Mouse (Mus musculus): ENCODE data around the gene Pld3.
A peak's percentile ranks its signal among the peaks of the same experiment; 100 is the strongest.
"Not testable (repeated sequence)": the region's sequence is repeated elsewhere in the genome, so short reads cannot be mapped to it uniquely, and the experiment has no call there.

Gene Pld3

GRCm38 (mm10) chr7:27520599-27520998, 32.4 kb downstream of the Pld3 start:
- DNase-seq: no peak

- DNase-seq: no peak
Measured at GRCm38 (mm10) chr7:27520104-27520503, 32.9 kb downstream of the Pld3 start.

GRCm38 (mm10) chr7:27518314-27518713, 34.7 kb downstream of the Pld3 start:
- no peak for DNase-seq

GRCm38 (mm10) chr7:27514961-27515360, 38.1 kb downstream of the Pld3 start:
- DNase-seq: no peak

GRCm38 (mm10) chr7:27510809-27511208, 42.2 kb downstream of the Pld3 start:
- DNase-seq: no peak

- peak; percentile 77 to 83 for DNase-seq
Measured at GRCm38 (mm10) chr7:27508648-27509005, 44.4 kb downstream of the Pld3 start.

- peak; percentile 100 for DNase-seq
Measured at GRCm38 (mm10) chr7:27507711-27508647, 45.0 kb downstream of the Pld3 start.

DNA sequence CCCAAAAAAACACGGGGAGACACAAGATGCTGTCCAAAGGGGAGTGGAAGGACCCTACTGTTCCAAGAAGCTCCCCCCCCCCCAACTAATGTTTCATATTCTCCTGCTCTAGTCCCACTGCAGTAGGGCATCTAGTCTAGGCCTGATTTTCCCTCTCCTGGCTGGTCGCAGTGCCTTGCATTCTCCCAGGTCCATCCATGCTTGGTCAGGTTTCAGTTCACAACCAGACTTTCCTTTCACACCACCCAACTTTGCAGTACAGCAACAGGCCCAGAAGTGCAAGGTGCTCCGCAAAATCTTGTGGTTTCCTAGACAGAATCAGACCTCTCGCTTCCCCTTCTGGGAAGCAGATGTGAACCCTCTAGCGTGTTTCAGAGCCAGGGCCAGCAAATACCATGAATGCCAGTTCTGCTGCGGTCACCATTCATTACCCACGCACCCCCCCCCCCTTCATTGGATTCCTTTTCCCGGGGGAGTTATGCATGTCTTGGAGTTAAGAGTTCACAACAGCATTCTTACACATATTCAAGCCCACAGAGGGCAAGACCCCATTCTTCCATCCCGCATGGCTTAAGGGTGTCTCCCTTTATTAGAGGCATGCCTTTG, 46.1 kb downstream of the Pld3 start:
- DNase-seq: peak; percentile 42 to 43

GRCm38 (mm10) chr7:27501620-27502019, 51.4 kb downstream of the Pld3 start:
- DNase-seq: no peak

GRCm38 (mm10) chr7:27499036-27499435, 54.0 kb downstream of the Pld3 start, which contains the start of gene Prx:
TSS of gene Prx (plus strand) at chr7:27499324.
- no peak for DNase-seq

GRCm38 (mm10) chr7:27494659-27495367, 58.2 kb downstream of the Pld3 start:
- DNase-seq: not testable (repeated sequence)

- no peak for DNase-seq
Measured at GRCm38 (mm10) chr7:27493450-27493849, 59.6 kb downstream of the Pld3 start.

DNA sequence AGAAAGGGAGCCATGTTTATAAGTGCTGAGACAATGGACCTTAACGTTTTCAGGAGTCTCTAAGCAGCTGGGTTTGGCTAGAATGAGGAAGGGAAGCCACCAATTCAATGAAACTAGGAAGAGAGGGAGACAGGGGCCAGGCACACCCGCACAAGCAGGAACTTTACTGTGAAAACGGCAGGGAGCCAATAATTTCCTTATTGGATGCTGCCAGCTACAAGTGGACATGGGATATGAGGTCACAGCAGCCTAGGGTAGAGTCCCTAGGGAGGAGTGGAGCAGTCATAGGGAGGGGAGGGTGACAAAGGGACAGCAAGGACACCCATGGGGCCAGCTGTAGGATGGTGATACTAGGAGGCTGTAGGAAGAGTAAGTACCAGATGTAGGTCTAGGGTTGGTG, 60.0 kb downstream of the Pld3 start:
- no peak for DNase-seq

GRCm38 (mm10) chr7:27491856-27492255, 61.2 kb downstream of the Pld3 start:
- DNase-seq: no peak

DNA sequence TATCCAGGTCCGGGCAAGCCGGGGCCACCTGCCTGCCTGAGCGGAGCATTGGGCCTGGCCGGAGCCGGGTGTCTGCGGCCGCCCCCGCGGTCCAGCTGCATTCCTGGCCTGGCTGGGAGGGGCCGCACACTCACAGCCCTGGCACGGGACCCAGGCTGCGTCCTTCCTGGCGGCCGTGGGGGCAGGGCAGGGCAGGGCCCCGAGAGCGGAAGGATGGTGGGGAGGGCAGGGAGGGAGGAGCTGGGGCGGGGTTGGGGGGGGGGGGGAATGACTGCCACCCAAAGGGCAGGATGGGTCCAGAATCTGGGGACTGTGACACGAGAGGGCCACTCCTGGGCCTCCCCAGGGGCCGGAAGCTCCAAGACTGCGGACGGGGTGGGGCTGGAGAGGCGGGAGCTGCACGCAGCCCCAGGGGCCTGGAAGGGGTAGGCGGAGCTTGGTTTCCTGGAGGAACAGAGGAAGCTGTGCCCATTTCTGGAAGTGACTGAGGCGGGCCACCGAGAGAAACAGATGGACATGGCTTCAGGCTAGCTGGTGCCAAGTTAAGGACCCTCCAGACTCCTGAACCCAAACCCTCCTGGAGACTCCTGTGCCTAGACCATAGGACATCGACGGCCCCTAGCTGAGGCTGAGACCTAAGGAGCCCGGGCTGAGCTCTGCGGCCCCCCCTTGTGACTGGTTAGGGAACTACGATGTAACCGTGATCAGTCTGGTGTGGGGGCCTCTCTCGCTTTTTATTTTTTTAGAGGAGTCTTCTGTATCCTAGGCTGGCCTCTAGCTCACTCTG, 62.3 kb downstream of the Pld3 start:
- DNase-seq: peak; percentile 93 to 94

GRCm38 (mm10) chr7:27490227-27490542, 62.8 kb downstream of the Pld3 start:
- no peak for DNase-seq

DNA sequence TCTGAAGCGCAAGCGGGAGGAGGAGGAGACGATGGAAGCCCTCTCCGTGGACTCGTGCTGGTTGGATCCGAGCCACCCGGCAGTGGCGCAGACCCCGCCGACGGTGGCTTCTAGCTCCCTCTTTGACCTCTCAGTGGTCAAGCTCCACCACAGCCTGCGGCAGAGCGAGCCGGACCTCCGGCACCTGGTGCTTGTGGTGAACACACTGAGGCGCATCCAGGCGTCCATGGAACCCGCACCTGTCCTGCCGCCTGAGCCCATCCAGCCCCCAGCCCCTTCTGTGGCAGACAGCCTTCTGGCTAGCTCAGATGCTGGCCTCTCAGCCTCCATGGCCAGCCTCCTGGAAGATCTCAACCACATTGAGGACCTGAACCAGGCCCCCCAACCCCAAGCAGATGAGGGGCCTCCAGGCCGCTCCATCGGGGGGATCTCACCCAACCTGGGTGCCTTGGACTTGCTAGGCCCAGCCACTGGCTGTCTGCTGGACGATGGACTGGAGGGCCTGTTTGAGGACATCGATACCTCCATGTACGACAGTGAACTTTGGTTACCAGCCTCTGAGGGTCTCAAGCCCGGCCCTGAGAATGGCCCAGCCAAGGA, 63.6 kb downstream of the Pld3 start:
- no peak for DNase-seq

DNA sequence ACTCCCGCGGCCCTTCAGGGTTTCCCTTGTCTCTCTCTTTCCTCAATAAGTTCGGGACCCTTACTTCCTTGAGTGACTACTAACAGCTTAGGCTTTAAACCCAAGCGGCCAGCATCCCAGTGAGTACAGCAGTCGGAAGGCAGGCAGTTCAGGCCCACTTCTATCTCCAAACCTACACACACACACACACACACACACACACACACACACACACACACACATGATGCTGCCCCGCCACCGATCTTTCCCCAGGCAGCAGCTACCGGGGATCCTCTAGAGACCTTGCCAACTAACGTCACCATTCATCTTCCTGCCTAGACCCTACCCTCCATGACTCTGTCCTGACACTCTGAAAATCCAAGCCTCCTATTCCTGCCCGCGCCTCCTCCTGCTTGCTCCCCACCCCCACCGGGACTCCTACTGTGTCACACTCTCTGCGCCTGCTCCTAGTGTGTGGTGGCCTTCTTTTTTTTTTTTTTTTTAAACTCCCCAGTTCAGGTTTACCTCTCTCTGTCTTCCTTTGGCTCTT, 65.2 kb downstream of the Pld3 start:
- no peak for DNase-seq

DNA sequence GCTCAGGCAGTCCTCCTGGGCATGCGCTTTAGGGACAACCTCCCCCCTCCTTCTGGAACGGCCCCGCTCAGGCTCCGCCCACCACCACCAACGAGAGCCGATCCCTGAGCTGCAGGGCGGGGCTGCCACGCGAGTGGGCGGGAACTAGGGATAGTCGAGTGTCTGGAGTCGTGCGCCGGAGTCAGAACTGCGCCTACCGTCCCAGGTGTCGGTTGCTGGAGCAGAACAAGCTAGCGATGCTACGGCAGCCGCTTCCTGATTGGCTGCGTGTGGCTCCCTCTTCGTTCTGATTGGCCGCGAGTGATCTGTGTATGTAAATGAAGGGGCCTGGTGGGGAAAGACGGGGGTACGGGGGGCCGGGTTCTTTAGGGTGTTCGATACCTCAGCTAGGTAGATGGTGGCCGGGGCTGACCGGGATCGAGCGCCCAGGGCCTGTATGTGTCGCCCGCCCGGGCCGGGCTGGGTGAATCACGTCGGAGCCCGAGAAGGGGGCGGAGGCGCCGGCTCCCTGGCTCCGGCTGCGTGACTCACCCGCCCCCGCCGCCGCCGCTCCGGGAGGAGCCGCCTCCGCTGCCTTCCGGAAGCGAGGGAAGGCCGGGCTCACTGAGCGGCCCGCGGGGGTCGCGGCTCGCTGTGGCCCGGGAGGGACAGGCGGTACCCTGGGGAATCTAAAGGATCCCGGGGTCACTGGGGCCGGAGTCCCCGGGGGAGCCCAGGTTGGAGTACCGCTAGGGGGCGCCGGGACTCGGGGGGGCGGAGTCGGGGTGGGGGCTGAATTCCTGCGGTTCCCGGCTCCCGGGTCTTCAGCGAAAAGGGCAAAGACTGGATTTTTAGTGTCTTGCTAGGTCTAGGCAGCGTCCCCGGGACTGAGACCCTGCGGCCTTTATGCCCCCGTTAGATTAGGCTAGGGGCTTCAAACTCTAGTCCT, 66.0 kb downstream of the Pld3 start, which contains the start of gene Sertad1:
Gene Sertad1, plus strand, starts transcription at position 141 of the 928 bp plus-strand sequence.
- peak; percentile 100 for DNase-seq

DNA sequence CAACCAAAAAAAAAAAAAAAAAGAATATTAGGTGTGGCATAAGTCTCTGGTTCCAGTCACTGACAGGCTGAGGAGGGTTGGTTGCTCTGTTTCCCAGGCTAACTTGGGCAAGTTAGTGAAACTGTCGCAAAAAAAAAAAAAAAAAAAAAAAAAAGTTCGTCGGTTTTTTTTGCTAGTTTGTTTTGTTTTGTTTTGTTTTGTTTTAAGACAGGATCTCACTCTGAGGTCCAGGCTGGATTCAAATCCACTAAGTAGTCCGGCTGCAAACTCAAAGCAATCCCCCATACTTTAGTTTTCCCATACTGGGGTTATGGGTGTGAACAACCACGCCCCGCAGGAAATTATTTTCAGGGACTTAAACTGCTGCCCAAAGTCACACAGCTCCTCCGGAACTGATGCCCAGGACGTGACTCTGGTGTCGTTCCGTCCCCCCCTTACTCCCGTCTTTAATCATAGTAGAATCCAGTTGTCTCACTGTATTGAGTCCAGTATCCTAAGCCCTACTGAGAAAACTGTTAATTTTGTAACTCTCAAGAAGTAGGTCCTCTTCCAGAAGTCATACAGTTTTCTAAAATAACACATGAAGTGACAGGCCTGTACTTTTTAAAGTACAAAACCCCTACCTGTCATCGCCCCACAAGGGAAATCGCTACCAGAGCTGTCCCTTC, 66.8 kb downstream of the Pld3 start:
- DNase-seq: no peak

Data from B cell, adult 2 months (primary cell).